Mouse (Mus musculus): Measurements from ENCODE around the gene Mtfmt.

The Mtfmt gene

GRCm38 (mm10) chr9:65427511-65427910, 8.1 kb upstream of the Mtfmt start:
- DNase-seq (ENCODE audit: low read depth, low spot score), result no peak

- no peak for DNase-seq (ENCODE audit: low read depth, low spot score)
These were observed 7.6 kb upstream of the Mtfmt start for GRCm38 (mm10) chr9:65428003-65428402.

GRCm38 (mm10) chr9:65430401-65430800, 5.2 kb upstream of the Mtfmt start:
- DNase-seq (ENCODE audit: low read depth, low spot score), result no peak

GRCm38 (mm10) chr9:65430921-65431320, 4.7 kb upstream of the Mtfmt start:
- DNase-seq (ENCODE audit: low read depth, low spot score), result no peak

GRCm38 (mm10) chr9:65432236-65432635, 3.3 kb upstream of the Mtfmt start:
- peak; percentile 67 for DNase-seq (ENCODE audit: low read depth, low spot score)

- DNase-seq (ENCODE audit: low read depth, low spot score), result peak; percentile 59
These were observed 1.4 kb upstream of the Mtfmt start for GRCm38 (mm10) chr9:65434140-65434539.

- no peak for DNase-seq (ENCODE audit: low read depth, low spot score)
These were observed 371 bp upstream of the Mtfmt start for GRCm38 (mm10) chr9:65435211-65435610.

- DNase-seq (ENCODE audit: low read depth, low spot score), result no peak
These were observed 9.1 kb downstream of the Mtfmt start for GRCm38 (mm10) chr9:65444692-65445091.

GRCm38 (mm10) chr9:65447951-65448350, 12.4 kb downstream of the Mtfmt start:
- no peak for DNase-seq (ENCODE audit: low read depth, low spot score)

- no peak for DNase-seq (ENCODE audit: low read depth, low spot score)
These were observed 23.4 kb downstream of the Mtfmt start for GRCm38 (mm10) chr9:65458975-65459374.

GRCm38 (mm10) chr9:65460198-65460597, 24.6 kb downstream of the Mtfmt start:
- no peak for DNase-seq (ENCODE audit: low read depth, low spot score)

- peak; percentile 74 for DNase-seq (ENCODE audit: low read depth, low spot score)
These were observed 25.3 kb downstream of the Mtfmt start, which contains the start of gene Spg21 for GRCm38 (mm10) chr9:65460732-65461442. Gene Spg21, plus strand, starts transcription at chr9:65460947.

GRCm38 (mm10) chr9:65462544-65462943, 27.0 kb downstream of the Mtfmt start:
- no peak for DNase-seq (ENCODE audit: low read depth, low spot score)

- DNase-seq (ENCODE audit: low read depth, low spot score), result no peak
These were observed 28.6 kb downstream of the Mtfmt start for GRCm38 (mm10) chr9:65464161-65464560.

- no peak for DNase-seq (ENCODE audit: low read depth, low spot score)
These were observed 29.7 kb downstream of the Mtfmt start for GRCm38 (mm10) chr9:65465241-65465640.

GRCm38 (mm10) chr9:65467686-65468085, 32.1 kb downstream of the Mtfmt start:
- no peak for DNase-seq (ENCODE audit: low read depth, low spot score)

GRCm38 (mm10) chr9:65472769-65473168, 37.2 kb downstream of the Mtfmt start:
- no peak for DNase-seq (ENCODE audit: low read depth, low spot score)

- DNase-seq (ENCODE audit: low read depth, low spot score), result no peak
These were observed 43.6 kb downstream of the Mtfmt start for GRCm38 (mm10) chr9:65479158-65479557.

- no peak for DNase-seq (ENCODE audit: low read depth, low spot score)
These were observed 44.5 kb downstream of the Mtfmt start for GRCm38 (mm10) chr9:65480071-65480470.

- DNase-seq (ENCODE audit: low read depth, low spot score), result no peak
These were observed 55.9 kb downstream of the Mtfmt start for GRCm38 (mm10) chr9:65491476-65491875.

GRCm38 (mm10) chr9:65492351-65492750, 56.8 kb downstream of the Mtfmt start:
- DNase-seq (ENCODE audit: low read depth, low spot score), result no peak

GRCm38 (mm10) chr9:65492851-65493250, 57.3 kb downstream of the Mtfmt start:
- DNase-seq (ENCODE audit: low read depth, low spot score), result no peak

- DNase-seq (ENCODE audit: low read depth, low spot score), result no peak
These were observed 66.6 kb downstream of the Mtfmt start for GRCm38 (mm10) chr9:65502146-65502545.
